Mouse (Mus musculus) testis, postnatal 14 days (tissue): Measurements from ENCODE around the gene Gm6309.
"Not testable (repeated sequence)": the region's sequence is repeated elsewhere in the genome, so short reads cannot be mapped to it uniquely, and the experiment has no call there.

Experiments
- DNase-seq: peaks from one replicate; pipeline ENCODE4 v3.0.0; 2021; ENCODE audit warnings: low spot score

Gm6309 gene

DNA sequence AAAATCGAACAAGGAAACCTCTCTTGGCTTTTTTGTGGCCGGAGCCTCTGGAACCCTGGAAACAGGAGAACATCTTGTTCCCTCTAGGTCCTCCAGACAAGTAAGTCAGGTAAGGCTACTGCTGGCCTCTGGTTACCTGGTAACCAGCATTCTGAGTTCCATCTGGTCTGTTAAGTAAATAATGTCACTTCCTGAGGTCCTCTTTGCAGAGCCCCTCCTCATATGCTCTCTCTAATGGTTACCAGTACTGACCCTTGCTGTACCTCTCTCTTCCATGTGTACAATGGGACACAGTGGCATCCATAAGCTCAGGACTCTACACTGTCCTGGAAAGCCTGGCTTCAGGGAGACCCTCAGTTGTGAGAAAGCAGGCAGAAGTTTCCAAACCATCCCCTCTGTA lies at the start of gene Gm6309:
TSS of gene Gm6309 (minus strand) at position 101 of the 400 bp plus-strand sequence.
- not testable (repeated sequence) for DNase-seq

DNA sequence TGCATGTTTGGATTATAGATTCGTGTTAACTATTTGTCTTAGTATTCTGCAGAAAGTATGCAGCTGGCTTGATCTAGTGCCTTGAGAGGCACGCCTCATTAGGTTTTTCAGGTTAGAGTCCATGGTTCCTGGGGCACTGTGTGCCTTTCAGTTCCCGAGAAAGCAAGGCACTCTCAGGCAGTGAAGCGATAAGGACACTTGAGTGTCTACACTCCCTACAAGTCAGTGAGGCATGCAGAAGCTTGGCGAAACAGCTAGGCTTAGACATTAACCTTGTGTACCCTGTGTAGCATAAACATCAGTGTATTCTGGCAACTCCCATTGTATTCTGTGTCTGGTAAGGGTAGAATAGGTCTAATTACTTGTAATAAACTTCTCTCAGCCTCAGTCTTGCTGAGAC lies 35.0 kb upstream of the Gm6309 start:
- DNase-seq = no peak

DNA sequence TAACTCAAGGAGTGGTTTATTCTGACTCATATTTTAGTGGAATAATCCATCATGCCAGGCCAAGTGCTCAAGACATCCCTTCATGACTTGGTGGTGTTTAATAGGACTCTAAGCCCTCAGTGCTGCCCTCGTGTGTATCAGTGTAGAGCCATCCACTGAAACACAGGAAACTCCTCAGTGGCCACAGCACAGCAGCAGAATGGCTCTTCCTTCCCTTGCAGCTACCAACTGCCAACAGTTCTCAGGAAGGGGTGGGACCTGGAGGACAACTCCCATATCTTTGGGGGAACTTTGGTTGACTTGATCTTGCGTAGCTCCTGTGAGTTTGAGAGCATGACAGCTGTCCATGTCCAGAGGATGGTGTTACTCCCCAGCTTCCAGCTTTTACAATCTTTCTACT lies 33.4 kb upstream of the Gm6309 start:
- DNase-seq = no peak

DNA sequence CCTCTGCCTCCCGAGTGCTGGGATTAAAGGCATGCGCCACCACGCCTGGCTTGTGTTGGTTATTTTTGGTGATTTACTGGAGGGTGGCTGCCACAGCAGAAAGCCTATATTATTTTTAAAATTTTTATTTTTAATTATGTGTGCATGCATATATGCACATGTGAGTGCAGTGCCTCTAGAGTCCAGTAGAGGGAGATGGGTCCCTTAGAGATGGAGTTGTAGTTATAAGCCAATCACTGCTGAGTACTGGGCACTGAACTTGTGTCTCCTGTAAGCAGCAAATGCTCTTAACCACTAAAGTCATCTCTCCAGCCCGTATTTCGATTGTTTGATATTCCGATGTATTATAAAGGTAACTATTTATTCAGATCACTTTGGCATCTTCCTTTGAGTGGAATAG lies 30.1 kb upstream of the Gm6309 start:
- DNase-seq = no peak

DNA sequence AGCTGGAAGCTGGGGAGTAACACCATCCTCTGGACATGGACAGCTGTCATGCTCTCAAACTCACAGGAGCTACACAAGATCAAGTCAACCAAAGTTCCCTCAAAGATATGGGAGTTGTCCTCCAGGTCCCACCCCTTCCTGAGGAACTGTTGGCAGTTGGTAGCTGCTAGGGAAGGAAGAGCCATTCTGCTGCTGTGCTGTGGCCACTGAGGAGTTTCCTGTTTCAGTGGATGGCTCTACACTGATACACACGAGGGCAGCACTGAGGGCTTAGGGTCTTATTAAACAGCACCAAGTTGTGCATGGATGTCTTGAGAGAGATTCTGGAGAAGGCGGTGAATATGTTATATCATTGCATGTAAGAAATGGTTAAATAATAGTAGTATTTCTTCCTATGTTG lies 29.0 kb upstream of the Gm6309 start:
- no peak for DNase-seq

DNA sequence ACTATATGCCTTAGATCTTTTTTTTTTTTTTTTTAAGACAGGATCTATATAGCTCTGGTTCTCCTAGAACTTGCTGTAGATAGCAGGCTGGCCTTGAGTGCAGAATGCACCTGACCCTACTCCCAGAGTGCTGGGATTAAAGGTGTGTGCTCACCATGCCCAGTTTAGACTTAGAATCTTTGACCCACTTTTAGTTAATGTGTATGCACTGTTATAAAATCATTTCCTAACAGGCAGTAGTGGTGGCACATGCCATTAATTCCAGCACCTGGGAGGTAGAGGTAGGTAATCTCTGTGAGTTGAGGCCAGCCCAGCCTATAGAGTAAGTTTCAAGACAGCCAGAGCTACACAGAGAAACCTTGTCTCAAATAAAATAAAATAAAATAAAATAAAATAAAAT lies 28.6 kb upstream of the Gm6309 start:
- no peak for DNase-seq

DNA sequence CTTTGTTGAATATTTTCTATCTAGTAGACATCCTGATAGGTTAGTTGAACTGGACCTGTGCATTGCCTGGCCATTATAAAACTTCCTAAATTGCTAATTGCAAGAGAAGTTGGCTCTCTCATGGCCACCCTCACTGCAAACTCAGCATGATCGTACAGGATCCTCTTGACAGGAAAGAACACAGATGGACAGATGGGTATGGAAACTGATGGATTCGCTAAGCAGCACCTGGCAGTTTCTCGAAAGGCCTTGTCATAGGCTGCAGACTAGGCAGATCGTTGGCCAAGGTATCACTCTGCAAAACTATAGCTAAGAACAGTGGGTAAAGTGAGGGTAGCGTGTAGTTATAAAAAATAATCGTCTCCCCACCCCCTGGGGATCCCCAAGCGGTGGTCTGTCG lies 22.8 kb upstream of the Gm6309 start:
- DNase-seq = no peak

DNA sequence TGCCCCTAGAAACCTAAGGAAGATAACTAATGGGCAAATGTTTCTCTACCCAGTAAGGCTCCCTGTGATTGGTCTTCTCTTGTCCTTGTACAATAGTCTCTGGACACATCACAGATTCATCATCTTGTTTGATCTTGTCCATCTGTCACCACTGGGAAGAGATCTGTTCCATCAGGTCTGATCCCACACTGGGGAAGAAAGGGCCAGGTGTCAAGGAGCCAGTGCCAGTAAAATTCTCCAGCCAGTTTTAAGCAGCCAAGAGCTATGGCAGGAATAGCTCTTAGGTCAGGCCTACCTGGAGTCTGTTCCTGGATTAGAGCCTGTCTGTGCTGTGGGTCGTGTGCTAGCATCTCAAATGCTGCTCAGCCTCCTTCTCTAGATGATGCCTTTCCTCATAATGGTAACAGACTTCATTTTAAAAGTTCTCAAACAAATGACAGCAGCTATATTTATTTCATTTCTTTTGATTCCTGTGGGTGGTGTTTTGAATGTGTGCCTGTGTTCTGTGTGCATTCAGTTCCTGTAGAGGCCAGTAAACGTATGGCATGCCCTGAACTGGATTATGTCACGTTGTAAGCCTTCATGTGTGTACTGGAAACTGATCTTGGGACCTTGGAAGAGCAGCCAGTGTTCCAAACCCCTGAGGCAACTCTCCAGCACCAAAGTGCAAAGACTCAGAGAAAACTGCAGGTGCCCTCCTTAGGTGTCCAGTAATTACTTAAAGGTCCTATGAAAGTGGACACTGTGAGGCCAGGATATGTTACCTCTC lies 20.2 kb upstream of the Gm6309 start:
- no peak for DNase-seq

DNA sequence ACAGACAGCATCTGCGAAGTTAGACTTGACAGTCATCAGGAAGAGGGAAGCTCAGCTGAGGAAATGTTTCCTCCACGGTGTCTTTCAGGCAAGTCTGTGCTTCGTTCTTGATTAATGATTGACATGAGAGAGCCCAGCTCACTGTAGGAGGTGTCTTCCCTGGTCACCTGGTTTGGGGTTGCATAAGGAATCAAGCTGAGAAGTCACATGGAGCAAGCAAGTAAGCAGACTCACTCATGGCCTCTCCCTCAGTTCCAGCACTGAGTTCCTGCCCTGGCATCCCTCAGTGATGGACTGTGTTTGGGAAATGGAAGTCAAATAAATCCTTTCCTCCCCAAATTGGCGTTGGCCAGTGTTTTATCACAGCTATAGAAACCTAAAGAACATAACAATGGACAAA lies 19.6 kb upstream of the Gm6309 start:
- DNase-seq = no peak

DNA sequence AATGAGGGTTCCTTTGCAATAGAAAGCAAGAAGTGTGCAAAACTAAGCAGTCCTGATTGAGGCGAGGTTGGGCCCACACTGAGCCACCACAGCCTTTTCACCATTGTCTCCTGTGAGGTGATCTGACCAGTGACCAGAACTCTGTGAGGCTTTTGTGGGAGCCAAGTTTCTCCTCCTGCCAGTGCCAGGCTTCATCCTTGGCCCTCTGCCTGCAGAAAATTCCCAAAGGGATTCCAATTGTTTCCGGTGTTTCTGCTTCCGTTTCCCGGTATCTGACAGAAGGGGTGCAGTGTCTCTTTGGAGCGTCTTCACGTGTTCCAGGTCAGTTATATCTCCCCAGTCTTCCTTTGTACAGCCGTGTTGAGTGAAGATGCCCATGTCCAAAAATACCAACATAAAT lies 18.2 kb upstream of the Gm6309 start:
- no peak for DNase-seq

DNA sequence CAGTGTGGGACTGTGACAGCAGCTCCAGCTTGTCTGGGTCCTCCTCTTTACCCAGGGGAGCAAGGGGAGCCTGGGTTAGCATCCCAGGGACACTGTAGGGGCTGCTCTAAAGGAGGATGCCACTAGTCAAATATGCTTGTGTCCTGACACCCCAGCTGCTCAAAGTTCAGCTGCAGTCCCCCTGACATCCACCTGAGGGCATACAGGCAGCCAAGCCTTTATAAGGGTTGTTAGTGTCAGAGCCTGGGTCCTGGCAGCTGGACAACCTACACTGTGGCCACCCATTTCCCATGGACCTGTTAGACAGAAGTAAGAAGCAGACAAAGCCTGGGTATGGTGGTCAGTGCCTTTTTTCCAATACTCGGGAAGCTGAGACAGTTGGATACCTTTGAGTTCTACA lies 17.6 kb upstream of the Gm6309 start:
- DNase-seq = no peak

DNA sequence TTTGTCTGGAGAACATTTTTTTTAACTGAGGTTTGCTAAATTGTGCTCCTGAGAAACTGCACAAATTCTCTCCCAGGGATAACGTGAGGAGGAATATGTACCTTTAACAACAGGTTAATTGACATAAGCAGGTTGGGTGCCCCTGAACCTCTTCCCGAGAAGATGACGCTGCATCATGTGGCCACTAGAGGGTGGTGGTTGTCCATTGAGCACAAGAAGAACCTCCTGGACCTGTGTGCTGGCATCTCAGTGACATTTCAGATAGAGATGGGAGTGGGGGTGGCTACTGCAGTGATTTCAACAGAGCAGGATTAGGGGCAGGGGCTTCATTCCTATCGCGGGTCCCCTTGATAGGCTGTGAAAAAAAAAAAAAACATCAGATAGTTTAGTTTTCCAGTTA lies 16.9 kb upstream of the Gm6309 start:
- DNase-seq = not testable (repeated sequence)

DNA sequence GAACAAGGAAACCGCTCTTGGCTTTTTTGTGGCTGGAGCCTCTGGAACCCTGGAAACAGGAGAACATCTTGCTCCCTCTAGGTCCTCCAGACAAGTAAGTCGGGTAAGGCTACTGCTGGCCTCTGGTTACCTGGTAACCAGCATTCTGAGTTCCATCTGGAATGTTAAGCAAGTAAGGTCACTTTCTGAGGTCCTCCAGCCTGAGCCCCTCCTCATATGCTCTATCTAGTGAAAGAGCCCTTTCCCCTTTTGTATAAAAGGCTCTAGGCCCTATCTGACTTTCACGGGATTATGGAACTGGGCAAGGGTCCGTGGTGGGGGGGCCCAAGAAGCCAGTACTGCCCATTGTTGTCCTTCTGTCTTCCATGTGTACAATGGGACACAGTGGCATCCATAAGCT lies 14.7 kb upstream of the Gm6309 start, which contains the start of gene 1700001J03Rik:
TSS of gene 1700001J03Rik (minus strand) at position 101 of the 400 bp plus-strand sequence.
- DNase-seq = not testable (repeated sequence)

DNA sequence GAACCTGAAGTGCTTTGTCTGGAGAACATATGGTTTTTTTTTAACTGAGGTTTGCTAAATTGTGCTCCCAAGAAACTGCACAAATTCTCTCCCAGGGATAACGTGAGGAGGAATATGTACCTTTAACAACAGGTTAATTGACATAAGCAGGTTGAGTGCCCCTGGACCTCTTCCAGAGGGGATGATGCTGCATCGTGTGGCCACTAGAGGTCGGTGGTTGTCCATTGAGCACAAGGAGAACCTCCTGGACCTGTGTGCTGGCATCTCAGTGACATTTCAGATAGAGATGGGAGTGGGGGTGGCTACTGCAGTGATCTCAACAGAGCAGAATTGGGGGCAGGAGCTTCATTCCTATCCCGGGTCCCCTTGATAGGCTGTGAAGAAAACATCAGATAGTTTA lies 2.2 kb upstream of the Gm6309 start:
- DNase-seq = not testable (repeated sequence)

DNA sequence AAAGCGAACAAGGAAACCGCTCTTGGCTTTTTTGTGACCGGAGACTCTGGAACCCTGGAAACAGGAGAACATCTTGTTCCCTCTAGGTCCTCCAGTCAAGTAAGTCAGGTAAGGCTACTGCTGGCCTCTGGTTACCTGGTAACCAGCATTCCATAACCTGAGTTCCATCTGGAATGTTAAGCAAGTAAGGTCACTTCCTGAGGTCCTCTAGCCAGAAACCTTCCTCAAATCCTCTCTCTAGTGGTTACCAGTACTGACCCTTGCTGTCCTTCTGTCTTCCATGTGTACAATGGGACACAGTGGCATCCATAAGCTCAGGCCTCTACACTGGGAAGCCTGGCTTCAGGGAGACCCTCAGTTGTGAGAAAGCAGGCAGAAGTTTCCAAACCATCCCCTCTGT lies 10.1 kb downstream of the Gm6309 start, which contains the start of gene Gm5565:
TSS of gene Gm5565 (minus strand) at position 101 of the 400 bp plus-strand sequence.
- DNase-seq = not testable (repeated sequence)

DNA sequence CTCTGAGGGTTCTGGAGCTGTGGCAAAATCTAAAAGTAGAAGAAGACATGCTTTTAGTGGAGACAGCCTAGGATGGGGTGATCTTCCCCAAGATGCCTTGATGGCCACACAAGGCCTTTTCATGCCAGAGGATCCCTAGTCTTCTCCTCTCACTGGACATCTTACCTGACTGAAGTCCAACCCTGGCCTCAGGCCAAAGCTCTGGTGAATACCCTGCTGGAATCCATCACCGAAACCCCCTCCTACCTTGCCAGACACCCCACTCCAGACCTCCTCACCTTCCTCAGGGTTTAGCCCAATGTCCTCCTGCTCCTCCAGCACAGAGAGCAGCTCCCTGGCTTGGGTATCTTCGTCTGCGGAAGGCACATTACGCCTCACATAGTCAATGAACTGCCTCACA lies 12.2 kb downstream of the Gm6309 start:
- not testable (repeated sequence) for DNase-seq

DNA sequence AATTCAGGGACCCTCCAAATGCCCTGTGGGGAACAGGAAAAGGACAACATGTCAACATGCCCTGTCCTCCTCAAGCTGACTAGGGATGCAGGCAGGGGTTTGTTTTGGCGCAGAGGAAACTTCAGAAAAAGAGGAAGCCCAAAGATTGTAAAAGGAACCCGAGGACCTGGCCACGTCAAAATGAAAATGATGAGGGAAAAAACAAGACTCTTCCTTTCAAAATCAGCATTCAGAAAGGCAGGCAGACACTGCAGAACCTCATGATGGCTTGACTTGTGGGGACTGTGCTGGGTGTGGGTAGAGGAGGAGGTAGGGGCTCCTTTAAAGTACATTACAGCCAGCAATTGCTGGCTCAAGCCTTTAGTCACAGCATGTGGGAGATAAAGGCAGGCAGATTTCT lies 20.1 kb downstream of the Gm6309 start:
- DNase-seq = no peak

DNA sequence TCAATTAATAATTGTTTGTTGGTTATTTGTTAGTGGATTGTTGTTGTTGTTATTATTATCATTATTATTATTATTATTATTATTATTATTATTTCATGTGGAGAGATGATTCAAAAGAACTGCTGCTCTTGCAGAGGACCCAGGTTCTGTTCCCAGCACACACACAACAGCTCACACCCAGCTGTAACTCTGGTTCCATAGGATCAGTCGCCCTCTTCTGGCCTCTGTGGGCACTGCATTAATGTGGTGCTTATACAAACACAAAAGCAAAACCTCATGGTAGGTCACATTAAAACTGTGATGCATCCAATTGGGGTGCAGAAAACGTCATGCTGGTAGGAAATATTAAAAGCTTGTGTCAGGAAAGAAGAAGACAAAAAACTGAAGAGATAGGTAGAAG lies 22.6 kb downstream of the Gm6309 start:
- no peak for DNase-seq
